Mouse (Mus musculus): Measurements from ENCODE around the gene Nr3c2.

DNA sequence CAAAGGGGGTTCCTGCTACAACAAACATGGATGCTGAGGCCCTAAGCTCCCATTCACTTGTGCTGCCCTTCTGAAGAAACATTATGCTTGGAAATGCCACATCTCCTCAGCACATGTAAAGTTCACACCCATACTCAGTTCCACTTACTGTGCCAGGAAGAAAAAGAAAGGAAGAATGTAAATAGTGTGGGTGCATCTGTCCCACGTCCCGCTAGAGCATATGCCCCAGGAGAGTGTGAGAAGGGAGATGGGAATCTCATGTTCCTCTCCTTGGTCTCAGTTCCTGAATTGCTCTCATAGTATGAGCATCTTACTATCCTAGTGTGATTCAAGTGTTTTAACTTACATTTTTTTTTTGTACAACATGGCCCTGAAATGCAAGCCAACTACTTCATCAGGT, 22.4 kb upstream of the Nr3c2 start:
- TF ChIP-seq POLR2A (IDR thresholded peaks at IDR 0.05; ENCODE audit: borderline replicate concordance, insufficient read depth, low read length) (no peak), CTCF (IDR thresholded peaks at IDR 0.05; ENCODE audit: borderline replicate concordance, insufficient read depth, low read depth, low read length) (no peak)

Data from cerebellum, adult 2 months (tissue).